Mouse (Mus musculus): ENCODE results near the gene Hist1h4c. TPM values are rescaled to one million over a fixed set of nuclear protein-coding genes. Genes with fewer than 3 reads are reported as not detected.

The Hist1h4c gene
- total RNA-seq, 2 experiments from 2014 or later = 105 to 116 TPM

DNA sequence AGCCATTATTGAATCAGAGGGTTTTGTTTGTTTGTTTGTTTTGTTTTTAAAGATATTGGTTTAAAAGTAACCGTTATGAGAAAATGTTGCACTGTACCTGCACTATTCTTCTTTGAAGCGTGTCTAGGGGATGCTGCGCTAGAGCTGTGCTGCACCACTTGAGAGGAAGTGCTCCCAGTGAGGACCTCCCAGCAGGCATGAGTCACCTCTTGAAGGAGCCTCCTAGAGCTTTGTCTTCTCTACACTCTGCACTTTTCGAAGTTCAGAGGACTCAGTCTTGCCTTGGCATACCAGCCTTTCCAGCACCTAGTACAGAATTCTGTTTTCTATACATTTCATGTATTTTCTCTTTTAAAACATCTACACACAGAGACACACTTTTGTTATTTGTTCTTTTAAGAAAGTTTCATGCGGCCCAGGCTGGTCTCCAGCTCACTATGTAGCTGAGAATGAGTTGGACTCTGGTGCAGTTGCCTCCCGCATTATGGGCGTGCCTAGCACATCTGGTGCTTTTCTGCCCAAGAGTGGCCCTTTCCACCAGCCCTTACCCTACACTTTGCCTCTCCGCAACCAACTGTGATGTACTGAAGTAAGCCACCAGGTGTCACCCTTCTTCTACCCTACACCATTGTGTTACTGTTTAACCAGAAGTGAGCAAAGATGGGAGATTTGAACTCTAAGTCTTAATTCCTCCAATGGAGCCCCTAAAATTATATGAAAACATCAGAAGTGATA, 2.7 kb upstream of the Hist1h4c start:
- peak; percentile 82 to 88 for DNase-seq
- intact Hi-C loops (cut with DNase I) = loop anchor here (1.0 kb wide), 1 partner anchor 31 kb away; no protein-coding TSS in a partner anchor

DNA sequence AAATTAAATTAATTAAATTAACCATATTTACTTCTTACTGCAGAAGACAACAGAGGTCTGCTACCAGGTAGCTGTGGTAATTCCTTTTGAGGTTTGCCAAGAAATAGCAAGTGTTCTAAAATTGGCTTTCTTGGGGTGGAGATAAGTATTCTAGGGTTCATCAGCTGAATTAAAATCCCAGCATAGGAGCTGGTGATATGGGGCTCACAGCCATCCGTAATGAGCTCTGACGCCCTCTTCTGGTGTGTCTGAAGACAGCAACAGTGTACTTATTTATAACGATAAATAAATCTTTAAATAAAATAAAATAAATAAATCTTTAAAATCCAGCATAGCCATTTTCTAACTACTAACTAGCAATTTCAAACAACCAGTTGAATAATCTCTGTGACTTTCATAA, 1.5 kb upstream of the Hist1h4c start:
- no peak for DNase-seq
- intact Hi-C loops (cut with DNase I) = loop anchor here (2.0 to 5.0 kb wide), 3 partner anchors 77 to 1647 kb away; partner anchors contain the start of gene Hist1h1e

GRCm38 (mm10) chr13:23698996-23699395, 742 bp upstream of the Hist1h4c start:
- intact Hi-C loops (cut with DNase I) = loop anchor here (2.0 to 5.0 kb wide), 3 partner anchors 76 to 1647 kb away; partner anchors contain the start of gene Hist1h1e
- no peak for DNase-seq

- peak; percentile 64 to 83 for DNase-seq
Observed at GRCm38 (mm10) chr13:23697491-23698299, 559 bp downstream of the Hist1h4c start.

DNA sequence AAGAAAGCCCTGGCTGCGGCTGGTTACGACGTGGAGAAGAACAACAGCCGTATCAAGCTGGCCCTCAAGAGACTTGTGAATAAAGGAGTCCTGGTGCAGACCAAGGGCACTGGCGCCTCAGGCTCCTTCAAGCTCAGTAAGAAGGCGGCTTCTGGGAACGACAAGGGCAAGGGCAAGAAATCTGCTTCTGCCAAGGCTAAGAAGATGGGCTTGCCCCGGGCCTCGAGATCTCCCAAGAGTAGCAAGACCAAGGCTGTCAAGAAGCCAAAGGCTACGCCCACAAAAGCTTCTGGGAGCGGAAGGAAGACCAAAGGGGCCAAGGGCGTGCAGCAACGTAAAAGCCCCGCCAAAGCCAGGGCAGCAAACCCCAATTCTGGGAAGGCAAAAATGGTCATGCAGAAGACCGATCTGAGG, 2.2 kb downstream of the Hist1h4c start:
- DNase-seq = no peak
- intact Hi-C loops (cut with DNase I) = loop anchor here (2.0 to 5.0 kb wide), 3 partner anchors 65 to 1644 kb away; no protein-coding TSS in a partner anchor

More at GRCm38 (mm10) chr13:23697491-23698299, 559 bp downstream of the Hist1h4c start:
- intact Hi-C loops (cut with DNase I) = loop anchor here (1.0 to 5.0 kb wide), 5 partner anchors 12 to 1645 kb away; partner anchors contain the start of gene Hist1h1e

DNA sequence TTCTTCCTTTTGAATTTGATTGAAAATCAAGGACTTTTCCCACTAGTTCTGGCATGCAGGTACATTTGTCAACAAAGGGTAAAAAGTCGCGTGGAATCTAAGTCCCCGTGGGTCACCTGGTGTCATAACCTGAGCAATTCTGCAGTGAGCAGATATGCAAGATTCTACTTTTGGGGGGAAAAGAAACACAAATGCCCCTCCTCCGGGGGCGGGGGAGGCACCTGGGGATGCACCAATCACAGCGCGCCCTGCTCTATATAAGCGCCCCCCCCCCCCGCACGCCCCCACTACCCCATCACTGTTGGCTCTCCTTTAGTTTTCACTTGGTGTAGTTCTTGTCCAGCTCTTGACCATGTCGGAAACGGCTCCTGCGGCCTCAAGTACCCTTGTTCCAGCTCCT, 2.7 kb downstream of the Hist1h4c start, which contains the start of gene Hist1h1t:
Gene Hist1h1t (plus strand): TSS at position 301 of the 400 bp plus-strand sequence.
- intact Hi-C loops (cut with DNase I) = loop anchor here (5.0 kb wide), 2 partner anchors 108 to 1643 kb away; no protein-coding TSS in a partner anchor
- DNase-seq = no peak

DNA sequence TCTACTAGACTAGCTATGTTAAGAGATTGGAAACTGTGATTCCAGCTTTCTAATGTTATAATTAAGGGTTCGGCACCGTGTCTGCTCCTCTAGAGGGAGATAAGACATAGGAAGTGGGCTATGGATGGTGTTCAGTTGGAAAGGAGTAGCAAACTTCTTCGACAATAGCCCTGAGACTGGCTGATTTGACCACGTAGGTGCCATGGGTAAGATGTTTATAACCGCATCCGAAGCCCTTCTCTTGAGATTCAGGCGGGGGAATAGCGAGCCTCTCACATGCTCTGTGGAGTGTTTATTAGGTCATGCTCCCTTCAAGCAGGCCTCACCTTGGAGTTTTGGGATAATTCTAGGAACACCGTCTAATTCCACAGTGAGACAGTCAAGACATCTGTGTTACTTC, 3.3 kb downstream of the Hist1h4c start:
- intact Hi-C loops (cut with DNase I) = loop anchor here (5.0 kb wide), 2 partner anchors 108 to 1643 kb away; no protein-coding TSS in a partner anchor
- DNase-seq = no peak

DNA sequence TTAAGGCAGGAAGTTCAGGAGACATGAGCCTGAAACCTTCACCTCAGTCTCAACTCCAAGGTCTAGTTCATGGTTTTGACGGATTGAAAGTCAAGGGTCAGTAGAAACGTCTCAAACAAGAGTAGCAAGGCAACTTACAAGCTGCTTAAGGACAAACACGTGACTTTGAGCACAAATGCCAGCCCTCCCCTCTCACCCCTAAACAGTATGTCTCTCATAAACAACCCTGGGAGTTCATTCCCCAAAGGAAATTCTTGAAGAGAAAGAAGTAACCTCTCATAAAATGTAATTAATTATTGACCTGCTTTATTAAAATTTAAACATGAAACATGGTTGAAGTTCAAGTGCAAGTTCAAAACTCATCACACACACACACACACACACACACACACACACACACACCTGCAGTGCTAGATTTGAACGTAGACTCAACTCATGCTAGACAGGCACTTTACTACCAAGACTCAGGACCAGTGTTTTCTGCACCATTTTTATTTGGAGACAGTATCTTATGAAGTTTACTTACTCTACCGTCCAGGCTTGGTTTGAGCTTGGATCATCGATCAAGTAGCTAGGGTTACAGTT, 4.3 kb downstream of the Hist1h4c start:
- DNase-seq = no peak
- intact Hi-C loops (cut with DNase I) = no loop called here

GRCm38 (mm10) chr13:23689459-23689858, 8.8 kb downstream of the Hist1h4c start:
- no peak for DNase-seq
- intact Hi-C loops (cut with DNase I) = loop anchor here (10.0 kb wide), 2 partner anchors 45 to 265 kb away; partner anchors contain the start of genes Abt1 and Hist1h1c

DNA sequence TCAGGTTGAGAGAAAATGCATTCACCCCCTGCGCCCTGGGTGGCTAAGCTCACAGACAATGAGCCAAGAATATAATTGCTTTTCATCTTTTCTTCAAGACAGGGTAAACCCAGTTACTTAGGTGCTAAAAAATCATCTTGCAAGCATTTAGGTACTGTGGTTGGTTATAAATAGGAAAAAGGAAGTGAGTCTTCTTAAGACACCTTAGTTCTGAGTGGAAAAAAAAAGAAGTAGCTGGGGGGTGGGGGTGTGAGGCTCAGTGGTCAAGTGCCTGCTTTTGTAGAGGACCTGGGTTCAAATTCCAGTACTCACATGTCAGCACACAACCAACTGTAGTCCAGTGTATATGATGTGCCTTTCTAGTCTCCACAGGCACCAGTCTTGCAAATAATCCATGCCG, 9.3 kb downstream of the Hist1h4c start:
- no peak for DNase-seq
- intact Hi-C loops (cut with DNase I) = loop anchor here (10.0 kb wide), 2 partner anchors 46 to 264 kb away; partner anchors contain the start of genes Abt1 and Hist1h1c

- DNase-seq = no peak
- intact Hi-C loops (cut with DNase I) = loop anchor here (10.0 kb wide), 2 partner anchors 47 to 263 kb away; partner anchors contain the start of genes Abt1 and Hist1h1c
Observed at GRCm38 (mm10) chr13:23687907-23688306, 10.3 kb downstream of the Hist1h4c start.

GRCm38 (mm10) chr13:23687181-23687580, 11.1 kb downstream of the Hist1h4c start:
- intact Hi-C loops (cut with DNase I) = loop anchor here (10.0 kb wide), 2 partner anchors 48 to 262 kb away; partner anchors contain the start of genes Abt1 and Hist1h1c
- DNase-seq = no peak

GRCm38 (mm10) chr13:23685966-23686365, 12.3 kb downstream of the Hist1h4c start:
- intact Hi-C loops (cut with DNase I) = loop anchor here (1.0 to 10.0 kb wide), 3 partner anchors 11 to 261 kb away; partner anchors contain the start of genes Abt1 and Hist1h1c
- no peak for DNase-seq

- peak; percentile 42 to 55 for DNase-seq
- intact Hi-C loops (cut with DNase I) = loop anchor here (1.0 to 10.0 kb wide), 3 partner anchors 12 to 260 kb away; partner anchors contain the start of genes Abt1 and Hist1h1c
Observed at GRCm38 (mm10) chr13:23685121-23685861, 13.0 kb downstream of the Hist1h4c start.

DNA sequence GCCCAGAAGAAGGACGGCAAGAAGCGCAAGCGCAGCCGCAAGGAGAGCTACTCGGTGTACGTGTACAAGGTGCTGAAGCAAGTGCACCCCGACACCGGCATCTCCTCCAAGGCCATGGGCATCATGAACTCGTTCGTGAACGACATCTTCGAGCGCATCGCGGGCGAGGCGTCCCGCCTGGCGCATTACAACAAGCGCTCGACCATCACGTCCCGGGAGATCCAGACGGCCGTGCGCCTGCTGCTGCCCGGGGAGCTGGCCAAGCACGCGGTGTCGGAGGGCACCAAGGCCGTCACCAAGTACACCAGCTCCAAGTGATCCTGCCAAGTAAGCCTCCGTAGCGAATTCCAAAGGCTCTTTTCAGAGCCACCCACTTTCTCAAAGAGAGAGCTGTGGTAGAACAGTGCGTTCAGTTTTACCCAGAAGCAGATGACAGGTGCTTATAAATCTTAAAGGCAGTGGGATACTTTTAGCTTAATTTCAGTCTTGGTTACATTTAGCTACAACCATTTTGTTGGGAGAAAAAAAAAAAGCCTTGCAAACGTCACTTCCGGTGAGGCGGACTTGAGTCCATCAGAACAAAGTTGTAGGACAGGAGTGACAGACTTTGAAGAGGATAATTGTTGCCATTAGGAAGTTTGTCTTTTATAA, 13.8 kb downstream of the Hist1h4c start:
- intact Hi-C loops (cut with DNase I) = loop anchor here (1.0 to 10.0 kb wide), 5 partner anchors 50 to 1647 kb away; partner anchors contain the start of genes Abt1, Hist1h1c, Hist1h1e and Hist1h2ah
- DNase-seq = peak; percentile 69 to 83

DNA sequence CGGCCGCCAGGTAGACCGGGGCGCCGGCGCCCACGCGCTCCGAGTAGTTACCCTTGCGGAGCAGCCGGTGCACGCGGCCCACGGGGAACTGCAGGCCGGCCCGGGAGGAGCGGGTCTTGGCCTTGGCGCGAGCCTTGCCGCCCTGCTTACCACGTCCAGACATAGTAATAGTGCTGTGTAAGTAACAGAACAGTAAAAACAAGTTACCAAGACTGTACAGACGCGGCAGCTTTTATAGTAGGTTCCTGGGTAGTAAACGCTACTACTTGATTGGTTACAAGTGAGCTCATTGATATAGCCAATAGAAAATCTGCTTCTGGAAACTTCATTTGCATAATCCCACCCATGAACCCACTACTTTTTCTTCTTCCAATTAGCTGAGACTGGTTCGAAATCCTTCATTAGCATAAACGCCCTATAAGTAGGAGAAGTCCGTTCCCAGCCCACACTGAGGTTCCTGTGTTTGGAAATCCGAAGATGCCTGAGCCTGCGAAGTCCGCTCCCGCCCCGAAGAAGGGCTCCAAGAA, 14.4 kb downstream of the Hist1h4c start, which contains the start of the genes Hist1h2ac and Hist1h2bc:
Gene Hist1h2ac (minus strand): TSS at position 194 of the 527 bp plus-strand sequence.
Gene Hist1h2bc (plus strand): TSS at position 445 of the 527 bp plus-strand sequence.
- peak; percentile 88 to 89 for DNase-seq
- intact Hi-C loops (cut with DNase I) = loop anchor here (1.0 to 10.0 kb wide), 5 partner anchors 51 to 1647 kb away; partner anchors contain the start of genes Abt1, Hist1h1c, Hist1h1e and Hist1h2ah

- intact Hi-C loops (cut with DNase I) = loop anchor here (5.0 to 10.0 kb wide), 4 partner anchors 52 to 1646 kb away; partner anchors contain the start of genes Abt1, Hist1h1c, Hist1h2ah and Hist1h2bk
Observed at GRCm38 (mm10) chr13:23682947-23683754, 15.1 kb downstream of the Hist1h4c start.

More at GRCm38 (mm10) chr13:23682947-23683754, 15.1 kb downstream of the Hist1h4c start:
- peak in 1 of 2 experiments; percentile 30 for DNase-seq
